Mouse (Mus musculus) yolk sac, embryonic 10.5 days (tissue): ENCODE measurements around the gene Trap1.
A peak's percentile ranks its signal among the peaks of the same experiment; 100 is the strongest.
"Not testable (repeated sequence)": the region's sequence is repeated elsewhere in the genome, so short reads cannot be mapped to it uniquely, and the experiment has no call there.

Experiments used
- DNase-seq: peaks from one replicate; pipeline ENCODE4 v3.0.0-alpha.2; 2017; ENCODE audit warnings: low spot score

Trap1 gene

GRCm38 (mm10) chr16:4035575-4035974 lies 42.1 kb downstream of the Trap1 start:
- no peak for DNase-seq

DNA sequence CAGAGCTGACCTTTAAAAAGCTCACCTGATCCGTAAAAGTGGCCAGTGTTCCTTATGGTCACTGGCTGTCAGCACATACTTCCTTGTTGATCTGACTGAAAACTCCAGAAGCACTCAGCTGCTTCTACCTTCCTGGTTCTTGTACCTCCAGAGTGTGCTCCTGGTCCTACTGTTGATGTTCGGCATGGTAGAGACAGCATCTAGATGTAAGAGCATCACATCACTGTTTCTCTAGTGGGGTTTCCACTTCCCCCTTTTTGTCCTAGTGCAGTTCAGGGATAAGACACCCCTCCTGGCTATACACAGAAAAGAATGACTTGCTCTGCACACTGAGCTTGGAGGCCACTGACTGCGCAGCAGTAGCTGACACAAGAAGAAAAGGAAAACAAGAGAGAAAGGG lies 43.2 kb downstream of the Trap1 start:
- DNase-seq: no peak

DNA sequence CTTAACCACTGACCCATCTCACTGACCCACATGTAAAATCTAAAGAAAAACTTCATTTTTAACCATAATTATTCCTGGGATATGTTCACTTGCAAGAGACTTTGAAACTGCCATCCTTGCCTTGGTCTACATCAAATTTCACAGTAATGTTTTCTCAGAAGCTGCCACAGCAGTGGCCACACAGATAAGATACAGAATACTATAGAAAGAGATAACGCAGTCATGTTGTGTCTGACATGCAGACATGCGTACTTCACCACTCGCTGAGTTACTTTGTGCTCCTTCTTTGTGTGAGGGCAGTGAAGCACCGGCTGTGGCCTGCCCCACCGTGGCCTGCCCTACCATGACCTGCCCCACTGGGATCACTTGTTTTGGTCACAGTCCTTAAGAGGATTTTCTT lies 43.7 kb downstream of the Trap1 start:
- DNase-seq: no peak

- peak; percentile 80 for DNase-seq
Observed at GRCm38 (mm10) chr16:4032341-4032748, 45.3 kb downstream of the Trap1 start.

GRCm38 (mm10) chr16:4031441-4032274 lies 46.0 kb downstream of the Trap1 start:
- peak; percentile 77 for DNase-seq

GRCm38 (mm10) chr16:4030501-4030900 lies 47.1 kb downstream of the Trap1 start:
- DNase-seq: no peak

DNA sequence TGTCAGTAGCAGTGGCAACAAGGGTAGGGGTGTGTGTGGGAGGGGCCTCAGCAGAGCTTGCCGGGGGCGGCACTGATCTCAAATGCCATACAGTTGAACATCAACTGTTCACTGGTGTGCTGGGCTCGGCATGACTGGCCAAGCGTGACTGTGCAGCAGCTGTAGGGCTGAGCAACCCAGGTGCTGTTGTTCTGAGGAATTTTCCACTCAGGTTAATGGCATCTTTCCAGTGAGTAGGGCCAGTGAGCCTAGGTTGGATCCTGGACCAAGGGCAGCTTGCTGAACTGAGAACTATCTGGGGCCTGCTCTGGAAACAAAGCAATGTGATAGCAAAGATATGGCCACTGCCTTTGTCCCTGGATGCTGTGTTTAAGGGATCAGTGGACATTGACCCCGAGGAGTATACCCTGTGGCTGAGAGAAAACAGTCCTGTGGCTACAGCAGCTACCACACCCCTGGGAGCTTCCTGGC lies 48.2 kb downstream of the Trap1 start:
- DNase-seq: peak; percentile 56

- DNase-seq: no peak
Observed at GRCm38 (mm10) chr16:4027211-4027610, 50.4 kb downstream of the Trap1 start.

- no peak for DNase-seq
Observed at GRCm38 (mm10) chr16:4026672-4027071, 51.0 kb downstream of the Trap1 start.

GRCm38 (mm10) chr16:4022719-4023118 lies 54.9 kb downstream of the Trap1 start:
- no peak for DNase-seq

DNA sequence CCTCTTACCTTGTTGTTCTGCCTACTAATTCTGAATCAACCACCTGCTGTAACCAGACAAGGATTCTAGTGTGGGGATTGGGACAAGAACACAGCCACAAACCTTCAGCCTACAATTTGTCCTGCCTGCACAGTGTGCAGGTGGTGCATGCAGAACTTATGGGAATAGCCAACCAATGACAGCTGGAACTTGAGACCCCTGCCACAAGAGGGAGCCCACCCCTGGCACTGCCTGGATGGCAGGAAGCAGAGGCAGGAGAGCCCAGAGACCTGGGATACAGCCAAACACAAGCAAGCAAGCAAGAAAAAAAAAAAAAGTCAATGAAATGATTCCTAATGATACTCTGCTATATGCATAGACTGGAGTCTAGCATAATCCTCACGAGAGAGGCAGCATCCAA lies 56.4 kb downstream of the Trap1 start:
- no peak for DNase-seq

- not testable (repeated sequence) for DNase-seq
Observed at GRCm38 (mm10) chr16:4017466-4017865, 60.2 kb downstream of the Trap1 start.

GRCm38 (mm10) chr16:4016786-4017185 lies 60.8 kb downstream of the Trap1 start:
- DNase-seq: not testable (repeated sequence)

GRCm38 (mm10) chr16:4014040-4014668 lies 63.5 kb downstream of the Trap1 start:
- no peak for DNase-seq

GRCm38 (mm10) chr16:4012882-4013570 lies 64.6 kb downstream of the Trap1 start:
- no peak for DNase-seq

DNA sequence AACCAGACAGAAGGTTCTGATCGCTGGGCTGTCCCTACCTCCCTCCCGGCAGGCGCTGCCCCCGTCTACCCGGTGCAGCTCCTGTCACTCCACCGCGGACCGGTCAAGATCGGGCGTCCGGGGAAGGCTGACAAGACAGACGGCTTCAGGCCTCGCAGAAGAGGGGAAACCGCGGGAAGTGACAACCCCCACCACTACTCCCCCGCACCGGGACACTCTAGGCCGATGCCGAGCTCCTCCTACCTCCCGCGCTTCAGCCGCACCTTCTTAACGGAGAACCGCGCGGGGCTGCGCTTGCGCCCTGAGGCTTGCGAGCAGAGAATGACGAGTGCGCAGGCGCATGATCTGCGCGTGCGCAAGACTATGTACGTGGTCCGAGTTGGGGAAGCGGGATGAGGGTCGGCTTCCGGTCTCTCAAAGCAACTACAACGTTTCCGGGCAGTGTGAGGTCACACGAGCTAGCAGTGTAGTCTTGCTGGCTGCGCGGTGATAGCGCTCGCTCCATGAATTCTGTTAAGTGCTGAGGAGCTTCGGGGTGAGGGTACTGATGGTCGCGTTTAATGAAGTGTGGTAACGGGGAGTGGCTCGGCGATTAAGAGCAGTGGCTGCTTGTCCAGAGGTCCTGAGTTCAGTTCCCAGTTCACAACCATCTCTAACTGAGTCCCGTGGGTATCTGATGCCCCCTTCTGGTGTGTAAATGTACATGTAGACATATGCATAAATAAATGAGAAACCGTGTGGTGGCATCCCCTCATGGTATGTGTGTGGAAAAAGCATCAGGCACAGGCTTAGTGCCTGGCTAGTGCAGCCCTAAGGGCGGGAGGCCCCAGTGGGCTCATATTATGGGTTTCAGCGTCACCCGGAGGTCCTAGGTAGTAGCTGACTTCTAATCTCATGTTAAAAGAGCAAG lies 73.9 kb downstream of the Trap1 start, which contains the start of gene Slx4:
TSS of gene Slx4 (minus strand) at position 282 of the 910 bp plus-strand sequence.
- DNase-seq: peak; percentile 95
